ENCODE assay signal across 8 mouse cellular contexts in genomic region chr10:67535972-67536371, GRCm38 (mm10). TPM values are rescaled to one million over a fixed set of nuclear protein-coding genes. Genes with fewer than 3 reads are reported as not detected.
DNase-seq lines count a peak whose midpoint lies in the region; ATAC-seq and TF ChIP-seq lines count a peak whose summit lies in the region.

No protein-coding gene starts in this region.

- TF ChIP-seq CTCF in liver, embryonic 14.5 days (IDR thresholded peaks at IDR 0.05; ENCODE audit: low read depth), result peak; percentile 72

- H3K36me3 ChIP-seq in embryonic facial prominence, embryonic 11.5 days (replicated peaks; ENCODE audit: control insufficient read depth, insufficient read depth, low read depth, low read length), result no peaks in the 10 kb centered on the region
- H3K36me3 ChIP-seq in liver, embryonic 14.5 days (replicated peaks; ENCODE audit: control insufficient read depth, insufficient read depth, low read depth), result no peaks in the 10 kb centered on the region
- no peaks in the 10 kb centered on the region for H3K36me3 ChIP-seq in splenic B cell, adult 2 months (ENCODE audit: control insufficient read depth, insufficient read depth, low read length, poor library complexity, severe bottlenecking)

- no peak overlapping the region for H3K27ac ChIP-seq in embryonic facial prominence, embryonic 11.5 days (replicated peaks; ENCODE audit: low read depth, low read length)
- no peak overlapping the region for H3K27ac ChIP-seq in liver, embryonic 14.5 days

- peak; percentile 63 to 72 for DNase-seq in urinary bladder, adult 18-20 months (ENCODE audit: low spot score in 2 of 2)
- DNase-seq in urinary bladder, postnatal 10 days (ENCODE audit: low spot score), result no peak
- peak; percentile 82 for DNase-seq in embryonic facial prominence, embryonic 11.5 days (ENCODE audit: low spot score)
- DNase-seq in heart, adult 8-10 months (ENCODE audit: low spot score), result peak; percentile 54
- DNase-seq in kidney, adult 8-10 months, result peak; percentile 63 to 77
- DNase-seq in liver, embryonic 14.5 days (ENCODE audit: low read depth in 3 of 3, low spot score in 3 of 3), result peak in 1 of 3 experiments; percentile 12
- DNase-seq in naive thymus-derived CD4-positive, alpha-beta T cell, adult 2 months (ENCODE audit: low read depth), result peak; percentile 78
- DNase-seq in splenic B cell, adult 2 months (ENCODE audit: low read depth, low spot score), result peak; percentile 85

- H3K4me3 ChIP-seq in embryonic facial prominence, embryonic 11.5 days (ENCODE audit: low read depth, low read length), result peak overlapping the region; percentile 61
- H3K4me3 ChIP-seq in liver, embryonic 14.5 days (ENCODE audit: insufficient read depth in 1 of 2, low read depth in 2 of 2, low read length in 2 of 2), result peak overlapping the region; percentile 19 to 69; a peak in 3 of 4 replicates

- no peaks in the 10 kb centered on the region for H3K9me3 ChIP-seq in embryonic facial prominence, embryonic 11.5 days (replicated peaks; ENCODE audit: control insufficient read depth, low read length)
- no peaks in the 10 kb centered on the region for H3K9me3 ChIP-seq in liver, embryonic 14.5 days (ENCODE audit: control insufficient read depth, low read length)

- peak overlapping the region; percentile 90 for H3K4me2 ChIP-seq in embryonic facial prominence, embryonic 11.5 days (ENCODE audit: low read depth, low read length)
- H3K4me2 ChIP-seq in liver, embryonic 14.5 days (ENCODE audit: low read depth), result peak overlapping the region; percentile 76

- no peak for TF ChIP-seq EP300 in liver, embryonic 14.5 days (IDR thresholded peaks at IDR 0.05; ENCODE audit: low read depth)

- H3K9ac ChIP-seq in embryonic facial prominence, embryonic 11.5 days (replicated peaks; ENCODE audit: low read length), result no peak overlapping the region
- H3K9ac ChIP-seq in liver, embryonic 14.5 days (replicated peaks), result no peak overlapping the region

- peak; percentile 14 for ATAC-seq in embryonic facial prominence, embryonic 11.5 days (replicated peaks; ENCODE audit: insufficient number of reproducible peaks, low FRiP score, low TSS enrichment, low read depth)
- no peak for ATAC-seq in liver, embryonic 14.5 days (ENCODE audit: insufficient read depth)

- peaks cover 10% of the 10 kb centered on the region for H3K4me1 ChIP-seq in embryonic facial prominence, embryonic 11.5 days (ENCODE audit: control insufficient read depth, insufficient read depth, low read length)
- no peaks in the 10 kb centered on the region for H3K4me1 ChIP-seq in liver, embryonic 14.5 days (replicated peaks; ENCODE audit: control insufficient read depth in 2 of 2, insufficient read depth in 2 of 2, low read length in 1 of 2)

- WGBS in embryonic facial prominence, embryonic 11.5 days, result under 1% methylated on average over 35 of the region's 35 CpGs
- WGBS in liver, embryonic 14.5 days (ENCODE audit: insufficient replicate concordance), result under 1% methylated on average over 35 of the region's 35 CpGs

- H3K27me3 ChIP-seq in embryonic facial prominence, embryonic 11.5 days (ENCODE audit: control insufficient read depth, insufficient read depth, low read length), result peaks cover 57% of the 10 kb centered on the region
- H3K27me3 ChIP-seq in liver, embryonic 14.5 days (ENCODE audit: control insufficient read depth, insufficient read depth, low read length), result peaks cover 75% of the 10 kb centered on the region
- H3K27me3 ChIP-seq in splenic B cell, adult 2 months (ENCODE audit: control insufficient read depth, insufficient read depth, low read length, poor library complexity, severe bottlenecking), result no peaks in the 10 kb centered on the region

RNA-seq across cellular contexts. Expression of gene Egr2, which starts 0.7 kb away (rescaled TPM):
- polyA plus RNA-seq in embryonic facial prominence, embryonic 11.5 days (2014; fragmentation: Nextera tagmentation; extraction: Ambion mirVana), result 0.73 and 1.0 TPM in 2 replicates
- under 1 TPM; 0.19 to 0.98 (median 0.59) TPM for total RNA-seq in heart, adult 8-10 months (2022)
- 0.01 TPM in 2 replicates for polyA plus RNA-seq in liver, embryonic 14.5 days (2012; rRNA removed)
- polyA plus RNA-seq in liver, embryonic 14.5 days (2014; fragmentation: Nextera tagmentation; extraction: Ambion mirVana), result 0.10 TPM in 1 of 2 replicates, not detected in the other

RNA-seq across cellular contexts. Expression of gene Ado, which starts 12.8 kb away (rescaled TPM):
- 97.8 and 107 TPM in 2 replicates for polyA plus RNA-seq in embryonic facial prominence, embryonic 11.5 days (2014; fragmentation: Nextera tagmentation; extraction: Ambion mirVana)
- total RNA-seq in heart, adult 8-10 months (2022), result 10 to 100 TPM; 15.7 to 18.4 (median 17.0) TPM
- 2.9 and 3.0 TPM in 2 replicates for polyA plus RNA-seq in liver, embryonic 14.5 days (2012; rRNA removed)
- polyA plus RNA-seq in liver, embryonic 14.5 days (2014; fragmentation: Nextera tagmentation; extraction: Ambion mirVana), result 13.2 and 13.3 TPM in 2 replicates
